Mouse (Mus musculus) left cerebral cortex, adult 8-10 months (tissue): ENCODE data around the gene Usf1. TPM values are rescaled to one million over a fixed set of nuclear protein-coding genes. Genes with fewer than 3 reads are reported as not detected.
A peak's percentile ranks its signal among the peaks of the same experiment; 100 is the strongest.

Experiments used
- DNase-seq, 2 experiments: peaks; one replicate each; pipeline ENCODE4 v3.0.0; 2022; ENCODE audit warnings: low spot score in 2 of 2
- total RNA-seq, 4 experiments: library from RNA; stranded (reverse); gene quantifications; 2 replicates each; pipeline ENCODE4 v1.2.4; 2022

The Usf1 gene
- 100 to 1,000 TPM in 1 of 4 experiments, 10 to 100 TPM in 3; 89.5 to 102 (median 96.9) TPM for total RNA-seq

DNA sequence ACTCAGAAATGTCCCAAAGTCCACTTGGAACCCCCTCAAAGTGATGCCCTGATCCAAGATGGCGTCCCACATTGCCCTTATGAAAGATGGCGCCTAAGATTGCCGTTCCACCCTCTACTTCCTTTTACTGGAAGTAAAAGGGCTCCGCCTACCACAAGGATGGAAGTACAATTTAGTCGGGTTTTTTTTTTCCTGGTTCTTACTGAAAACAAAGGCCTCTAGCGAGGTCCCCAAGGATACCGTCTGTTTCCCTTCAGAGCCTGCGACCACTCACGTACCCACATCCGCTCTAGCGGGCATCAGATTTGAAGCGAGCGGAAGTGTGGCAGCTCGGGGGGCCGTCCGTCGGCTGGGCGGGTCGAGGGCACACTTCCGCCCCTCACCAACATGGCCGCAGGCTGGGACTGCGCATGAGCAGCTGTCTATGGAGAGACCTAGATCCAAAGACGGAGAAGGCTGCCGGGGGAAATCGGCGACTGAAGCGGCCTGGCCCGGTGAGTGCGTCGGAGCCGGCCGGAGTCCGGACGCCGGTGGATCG lies at the start of gene Usf1:
Gene Usf1 (plus strand): TSS at position 367 of the 538 bp plus-strand sequence.
- DNase-seq, result peak; percentile 92 to 93

DNA sequence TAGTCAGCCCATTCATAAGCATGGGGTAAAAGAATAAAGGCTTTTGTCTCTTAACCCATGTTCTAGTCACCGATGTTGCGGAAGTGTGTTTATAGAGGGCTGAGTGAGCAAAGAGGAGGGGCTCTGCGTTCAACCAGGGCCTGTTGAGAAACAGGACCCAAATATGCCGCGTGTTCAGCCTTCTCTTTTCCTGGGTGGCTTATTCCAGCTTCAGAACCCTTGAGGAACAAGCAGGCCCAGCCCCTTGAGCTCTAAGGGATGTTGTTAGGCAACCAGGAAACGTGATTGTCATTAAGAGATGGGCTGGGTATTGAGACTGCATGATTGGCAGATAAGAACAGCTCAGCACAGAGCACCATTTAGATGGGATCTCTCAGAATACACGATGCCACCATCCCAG lies 45.2 kb upstream of the Usf1 start:
- DNase-seq, result no peak

DNA sequence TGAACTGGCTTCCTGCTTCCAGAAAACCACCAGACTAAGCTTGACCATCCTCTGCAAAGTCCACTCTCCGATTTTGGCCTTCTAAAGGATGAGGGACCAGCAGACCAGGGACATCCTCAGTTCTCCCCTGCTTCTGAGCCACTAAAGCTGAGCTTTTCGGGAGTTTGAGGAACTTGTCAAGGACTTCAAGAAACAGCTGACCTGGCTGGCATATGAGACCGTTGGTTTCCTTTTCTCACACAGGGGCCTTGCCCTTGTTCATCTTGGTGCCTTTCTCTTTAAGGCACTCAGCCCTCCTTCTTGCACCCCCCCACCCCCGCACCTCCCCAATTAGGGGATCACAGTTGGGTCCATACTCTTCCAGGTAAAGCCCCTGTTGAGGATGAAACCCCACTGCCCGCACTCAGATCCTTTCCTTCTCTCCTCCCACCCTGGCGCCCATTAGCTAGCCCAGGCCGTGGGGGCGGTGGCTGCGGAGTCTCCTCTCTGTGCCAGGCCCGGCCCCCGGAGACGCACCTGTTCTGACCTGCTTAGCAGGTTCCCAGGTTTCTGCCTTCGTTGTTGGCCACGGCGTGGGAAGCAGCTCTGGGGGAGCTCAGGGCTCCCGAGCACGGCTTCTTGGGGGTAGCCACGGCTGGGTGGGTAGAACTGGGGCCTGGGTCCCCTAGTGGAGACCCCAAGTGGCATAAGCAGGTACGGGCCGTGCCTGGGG lies 41.1 kb upstream of the Usf1 start, which contains the start of gene Nectin4:
Gene Nectin4 (plus strand): TSS at position 255 of the 712 bp plus-strand sequence.
- no peak for DNase-seq

DNA sequence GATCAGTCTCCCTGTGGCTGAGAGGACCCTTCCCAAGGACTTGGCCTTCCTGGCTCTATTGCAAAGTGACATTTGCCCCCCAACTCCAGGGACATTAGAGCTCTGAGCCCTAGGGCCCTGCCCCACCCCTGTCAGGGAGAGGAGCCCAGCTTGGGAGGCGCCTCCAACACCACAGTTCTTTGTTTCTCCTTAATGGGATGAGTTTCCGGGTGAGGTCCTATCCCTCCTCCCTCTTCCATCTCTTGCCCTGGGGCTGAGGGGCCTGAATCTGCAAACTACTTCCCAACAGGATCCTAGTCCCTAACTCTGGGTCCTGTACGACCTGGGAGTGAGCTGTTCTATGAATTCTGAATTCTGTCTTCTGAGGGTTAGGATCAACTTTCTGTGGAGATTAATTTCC lies 38.2 kb upstream of the Usf1 start:
- DNase-seq, result no peak

DNA sequence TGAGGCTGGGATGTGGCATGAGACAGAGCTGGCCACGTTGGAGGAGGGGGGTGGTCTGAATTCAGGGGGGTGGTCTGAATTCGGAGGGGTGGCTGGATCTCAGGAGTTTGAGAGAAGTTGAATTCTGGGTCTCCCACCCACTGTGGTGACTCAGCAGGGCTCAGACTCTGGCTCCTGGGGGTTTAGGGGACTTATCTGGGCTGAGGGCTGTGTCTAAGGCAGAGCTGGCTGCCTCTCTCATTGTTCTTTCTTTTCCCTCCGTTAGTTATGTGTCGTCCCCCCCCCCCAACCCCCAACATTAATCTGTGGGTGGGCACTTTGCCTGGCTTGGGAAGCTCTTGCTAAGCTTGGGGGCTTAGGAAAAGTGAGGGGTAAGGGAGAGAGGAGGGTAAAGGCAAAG lies 37.2 kb upstream of the Usf1 start:
- no peak for DNase-seq

DNA sequence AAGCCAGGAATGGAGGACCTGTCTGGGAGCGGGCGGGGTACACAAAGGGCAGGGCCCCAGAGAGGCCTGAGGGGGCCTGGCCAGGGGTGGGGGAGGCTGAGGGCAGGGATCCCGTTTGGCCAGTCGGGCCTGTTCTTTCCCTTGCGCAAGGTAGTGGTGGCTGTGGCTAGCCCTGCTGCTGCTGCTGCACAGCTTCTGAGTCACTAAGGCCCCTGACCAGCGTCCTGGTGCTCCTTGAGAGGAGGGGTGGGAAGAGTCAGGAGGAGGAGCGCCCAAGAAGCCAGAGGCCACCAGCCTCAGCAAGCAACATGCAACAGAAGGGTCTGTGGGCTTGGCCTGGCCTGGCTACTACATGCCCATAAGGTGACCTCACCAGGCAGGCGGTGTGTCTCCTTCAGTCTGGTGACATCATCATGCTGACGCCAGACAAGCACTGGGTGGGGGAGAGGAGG lies 35.4 kb upstream of the Usf1 start:
- no peak for DNase-seq

DNA sequence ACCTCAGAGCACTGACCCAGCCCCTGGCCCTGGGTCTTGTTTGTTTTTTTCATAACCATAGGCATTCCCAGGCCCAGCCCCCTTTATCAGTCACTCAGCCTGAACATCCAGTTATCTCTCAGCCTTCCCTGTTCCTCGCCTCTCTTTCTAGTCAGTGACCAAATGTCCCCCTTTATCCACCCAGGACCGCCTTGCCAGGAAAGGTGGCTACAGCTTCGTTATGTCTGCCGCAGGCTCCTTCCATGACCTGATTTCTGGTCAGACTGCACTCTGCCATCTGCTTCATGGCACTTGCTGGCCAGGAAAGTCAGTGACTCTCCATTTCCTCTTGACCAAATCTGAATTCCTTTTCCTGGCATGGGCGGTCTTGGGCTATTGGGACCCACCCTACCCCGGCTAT lies 32.8 kb upstream of the Usf1 start:
- no peak for DNase-seq

DNA sequence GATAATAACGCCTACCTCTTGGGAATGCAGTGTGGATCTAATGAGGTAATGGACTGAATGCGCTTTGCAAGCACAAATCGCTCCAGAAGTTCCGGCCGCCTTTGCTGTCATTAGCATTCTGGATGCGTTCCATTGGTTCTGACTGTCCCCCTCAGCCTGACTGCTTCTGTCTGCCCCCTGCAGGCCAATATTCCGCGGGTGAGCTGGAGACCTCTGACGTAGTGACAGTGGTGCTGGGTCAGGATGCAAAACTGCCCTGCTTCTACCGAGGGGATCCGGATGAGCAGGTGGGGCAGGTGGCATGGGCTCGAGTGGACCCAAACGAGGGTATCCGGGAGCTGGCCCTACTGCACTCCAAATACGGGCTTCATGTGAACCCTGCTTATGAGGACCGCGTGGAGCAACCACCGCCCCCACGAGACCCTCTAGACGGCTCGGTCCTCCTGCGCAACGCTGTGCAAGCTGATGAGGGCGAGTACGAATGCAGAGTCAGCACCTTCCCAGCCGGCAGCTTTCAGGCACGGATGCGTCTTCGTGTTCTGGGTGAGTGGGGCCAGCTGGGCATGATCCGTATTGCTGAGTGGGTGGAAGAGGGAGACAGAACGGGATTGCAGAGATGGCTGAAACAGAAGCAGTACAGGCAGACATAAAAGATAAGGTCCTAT lies 31.0 kb upstream of the Usf1 start:
- DNase-seq, result peak; percentile 46 to 71

DNA sequence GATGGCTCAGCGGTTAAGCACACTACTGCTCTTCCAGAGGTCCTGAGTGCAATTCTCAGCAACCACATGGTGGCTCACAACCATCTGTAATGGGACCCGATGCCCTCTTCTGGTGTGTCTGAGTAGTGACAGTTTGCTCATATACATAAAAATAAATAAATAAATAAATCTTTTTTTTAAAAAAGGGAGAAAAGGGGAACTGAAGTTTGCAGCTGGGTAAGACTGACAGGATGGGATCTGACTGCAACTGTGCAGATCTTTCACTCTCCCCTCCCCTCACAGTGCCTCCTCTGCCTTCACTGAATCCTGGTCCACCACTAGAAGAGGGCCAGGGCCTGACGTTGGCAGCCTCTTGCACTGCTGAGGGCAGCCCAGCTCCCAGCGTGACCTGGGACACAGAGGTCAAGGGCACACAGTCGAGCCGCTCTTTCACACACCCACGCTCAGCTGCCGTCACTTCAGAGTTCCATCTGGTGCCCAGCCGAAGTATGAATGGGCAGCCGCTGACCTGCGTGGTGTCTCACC lies 29.0 kb upstream of the Usf1 start:
- DNase-seq, result no peak

DNA sequence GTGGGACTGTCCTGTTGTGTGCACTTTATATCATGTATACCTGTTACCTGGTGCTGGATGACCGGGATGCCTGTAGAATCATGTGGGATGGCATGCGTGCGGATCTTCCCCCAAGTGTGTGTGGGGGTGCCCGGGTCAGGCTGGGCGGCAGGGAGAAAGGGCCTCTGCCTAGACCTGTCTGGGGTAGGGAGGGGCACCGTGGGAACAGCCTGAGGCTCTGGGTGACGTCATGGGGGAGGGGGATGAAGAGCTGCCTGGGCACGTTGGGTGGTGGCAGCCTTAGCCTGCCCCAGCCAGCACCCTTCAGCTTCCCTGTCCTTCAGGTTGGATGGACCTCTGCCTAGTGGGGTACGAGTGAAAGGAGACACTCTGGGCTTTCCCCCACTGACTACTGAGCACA lies 26.8 kb upstream of the Usf1 start:
- DNase-seq, result no peak

DNA sequence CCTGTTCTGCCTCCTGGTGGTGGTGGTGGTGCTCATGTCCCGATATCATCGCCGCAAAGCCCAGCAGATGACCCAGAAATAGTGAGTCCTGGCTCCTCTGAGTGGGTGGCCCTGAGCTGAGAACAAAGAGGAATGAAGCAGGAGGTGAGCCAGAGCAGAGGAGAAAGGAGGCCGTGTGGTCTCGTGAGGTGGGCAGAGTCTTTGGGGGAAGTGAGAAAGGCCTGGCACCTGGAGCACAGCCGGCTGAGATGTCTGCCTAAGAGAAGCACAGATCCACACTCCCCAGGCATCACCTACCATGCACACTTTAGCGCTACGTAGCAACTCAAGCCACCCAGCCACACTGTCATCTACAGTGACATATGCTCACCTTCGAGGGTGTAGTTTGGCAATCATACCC lies 25.9 kb upstream of the Usf1 start:
- no peak for DNase-seq

DNA sequence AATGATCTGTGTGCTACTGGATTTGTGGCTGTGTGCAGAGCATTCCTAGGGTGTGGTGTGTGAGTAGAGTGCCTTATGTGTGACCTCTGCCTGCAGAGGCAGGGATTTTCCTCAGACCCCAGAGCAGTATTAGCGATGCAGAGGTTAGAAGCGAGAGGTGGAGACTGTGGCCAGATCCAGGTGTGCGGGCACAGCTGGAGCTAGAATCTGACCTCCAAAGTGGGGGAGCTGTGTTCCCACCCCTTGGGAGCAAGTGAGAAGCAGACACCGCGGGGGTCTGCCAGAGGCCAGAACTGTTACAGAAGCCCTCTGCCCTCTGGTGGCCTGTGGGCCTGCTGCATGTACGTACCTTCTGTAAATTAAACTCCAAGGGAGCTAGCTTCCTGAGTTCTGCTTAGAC lies 24.0 kb upstream of the Usf1 start:
- DNase-seq, result no peak

DNA sequence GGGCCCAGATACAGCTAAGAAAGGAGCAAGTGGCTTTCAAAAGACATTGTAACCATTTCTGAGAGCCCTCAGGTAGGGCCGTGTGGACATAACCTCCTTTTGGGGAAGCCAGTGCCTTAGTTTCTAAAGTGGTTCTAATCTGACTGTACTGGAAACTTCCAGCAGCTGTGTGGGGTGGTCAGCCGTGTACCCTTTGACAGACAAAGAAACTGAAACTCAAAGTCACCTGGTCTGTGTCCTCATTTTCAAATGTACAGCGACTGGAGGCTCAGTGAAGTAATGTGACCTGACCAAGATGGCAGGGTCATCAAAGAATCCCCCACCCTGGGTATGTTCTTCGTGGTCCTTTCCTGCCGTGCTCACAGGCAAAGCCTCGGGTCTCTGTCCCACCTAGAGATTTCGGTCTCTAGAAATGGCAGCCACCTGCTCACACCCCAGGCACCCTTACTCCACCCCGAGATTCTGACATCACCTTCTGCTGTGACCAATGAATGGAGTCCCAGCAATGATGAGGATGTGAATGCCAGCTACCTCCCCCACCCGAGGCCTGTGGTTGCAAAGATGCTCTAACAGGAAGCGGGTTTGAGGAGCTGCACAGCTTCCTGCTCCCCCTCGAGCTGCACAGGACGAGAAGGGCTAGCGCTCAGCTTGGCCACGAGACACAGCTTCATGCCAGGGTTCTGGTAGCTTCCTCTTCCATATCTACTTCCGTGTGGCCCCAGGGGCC lies 22.6 kb upstream of the Usf1 start, which contains the start of gene Arhgap30:
Gene Arhgap30 (plus strand): TSS at position 579 of the 727 bp plus-strand sequence.
- no peak for DNase-seq

DNA sequence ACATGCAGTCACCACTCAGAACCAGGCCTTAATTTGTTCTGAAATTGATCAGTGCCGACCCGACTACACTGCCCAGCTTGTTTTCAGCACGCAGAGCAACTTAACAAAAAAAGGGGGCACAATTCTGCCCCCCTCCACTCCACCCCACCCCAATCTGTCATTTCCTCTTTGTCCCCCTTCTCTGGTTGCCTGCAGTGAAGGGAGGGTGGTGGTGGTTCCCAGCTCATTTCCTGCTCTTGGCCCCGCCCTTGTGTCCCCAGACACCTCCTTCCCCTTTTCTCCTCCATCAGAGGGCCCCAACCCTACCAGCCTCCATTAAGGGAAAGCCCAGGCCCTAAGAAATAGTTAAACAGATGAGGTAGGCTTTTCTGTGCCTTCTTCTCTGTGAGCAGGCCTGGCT lies 21.0 kb upstream of the Usf1 start:
- DNase-seq, result no peak

DNA sequence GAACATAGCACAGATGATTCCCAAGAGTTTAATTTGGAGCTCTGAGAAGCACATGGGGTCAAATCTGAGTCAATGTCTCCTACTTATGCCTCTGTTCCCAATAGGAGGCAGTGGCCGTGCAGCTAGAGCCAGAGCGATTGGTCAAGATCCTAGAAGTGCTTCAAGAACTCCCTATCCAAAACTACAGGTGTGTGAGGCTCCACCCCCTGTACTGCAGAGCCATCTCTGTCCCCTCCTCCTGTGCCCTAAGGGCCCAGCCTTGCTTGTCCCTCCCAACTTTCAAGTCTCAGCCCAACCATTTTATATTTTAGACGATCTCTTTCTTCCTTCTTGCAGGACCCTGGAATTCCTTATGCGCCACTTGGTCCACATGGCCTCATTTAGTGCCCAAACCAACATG lies 9.3 kb upstream of the Usf1 start:
- no peak for DNase-seq

DNA sequence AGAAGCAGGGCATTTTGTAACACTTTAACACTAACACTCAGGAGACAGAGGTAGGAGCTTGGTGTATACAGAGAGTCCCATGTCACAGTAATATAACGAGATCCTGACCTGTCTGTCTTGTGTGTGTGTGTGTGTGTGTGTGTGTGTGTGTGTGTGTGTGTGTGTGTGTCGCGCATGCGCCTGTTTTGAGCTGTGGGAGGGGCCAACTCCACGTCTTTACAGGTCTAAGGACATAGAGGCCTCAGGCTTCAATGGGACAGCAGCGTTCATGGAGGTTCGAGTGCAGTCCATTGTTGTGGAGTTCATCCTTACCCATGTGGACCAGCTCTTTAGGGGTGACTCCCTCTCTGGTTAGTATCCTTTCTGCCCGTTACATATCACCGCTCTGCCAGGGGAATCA lies 8.1 kb upstream of the Usf1 start:
- DNase-seq, result no peak

DNA sequence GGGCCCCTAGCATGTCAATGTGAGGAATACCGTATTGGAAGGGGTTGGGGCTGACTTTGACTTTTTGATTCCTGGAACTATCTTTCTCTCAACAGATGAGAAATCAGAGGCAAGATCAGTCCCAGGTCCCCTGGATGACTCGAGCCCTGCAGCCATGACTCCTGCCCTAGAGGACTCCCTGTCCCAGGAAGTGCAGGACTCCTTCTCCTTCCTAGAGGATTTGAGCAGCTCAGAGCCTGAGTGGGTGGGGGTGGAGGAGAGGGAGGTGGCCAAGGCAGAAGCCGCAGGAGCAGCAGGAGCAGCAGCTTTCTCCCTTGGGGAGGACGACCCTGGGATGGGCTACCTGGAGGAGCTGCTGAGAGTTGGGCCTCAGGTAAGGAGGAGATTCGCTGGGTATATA lies 3.9 kb upstream of the Usf1 start:
- no peak for DNase-seq

DNA sequence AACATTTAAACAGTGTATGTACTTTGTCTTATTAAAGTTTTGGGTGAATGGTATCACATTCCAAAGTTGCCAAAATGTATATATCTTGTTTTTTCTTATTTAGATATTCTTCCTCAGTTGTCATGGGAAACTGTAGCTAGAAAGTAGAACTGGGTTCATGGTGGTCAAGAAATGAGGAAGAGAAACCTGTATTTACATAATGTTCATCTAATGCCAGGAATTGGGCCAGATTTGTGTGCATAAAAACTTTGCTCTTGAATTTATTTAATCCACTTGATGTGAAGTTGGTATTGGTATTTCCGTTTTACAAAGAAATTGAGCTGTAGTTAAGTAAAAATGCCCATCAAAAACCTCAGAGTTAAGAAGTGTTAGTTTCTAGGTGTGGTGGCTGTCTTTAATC lies 882 bp upstream of the Usf1 start:
- no peak for DNase-seq

DNA sequence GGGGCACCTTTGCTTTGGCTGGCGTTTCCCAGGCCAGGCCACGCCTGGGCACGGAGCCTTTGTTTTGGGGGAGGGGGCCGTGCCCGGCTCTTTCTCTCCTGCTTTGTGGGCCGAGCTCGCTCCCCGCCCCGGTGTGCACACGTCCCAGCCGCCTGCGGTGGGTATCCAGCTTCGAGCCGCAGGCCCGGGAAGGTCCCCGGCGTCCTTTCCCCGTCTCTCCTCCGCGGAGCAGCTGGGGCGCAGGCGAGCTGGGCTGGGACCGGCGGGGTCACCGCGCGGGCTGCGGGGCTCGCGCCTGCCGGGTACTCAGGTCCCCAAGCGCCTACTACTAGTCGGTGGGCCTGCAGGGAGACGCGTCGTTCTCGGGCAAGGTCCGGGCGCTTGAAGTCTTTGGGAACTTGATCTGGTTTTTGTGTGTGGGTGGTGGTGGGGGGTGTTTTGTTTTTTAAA lies 404 bp downstream of the Usf1 start:
- no peak for DNase-seq

DNA sequence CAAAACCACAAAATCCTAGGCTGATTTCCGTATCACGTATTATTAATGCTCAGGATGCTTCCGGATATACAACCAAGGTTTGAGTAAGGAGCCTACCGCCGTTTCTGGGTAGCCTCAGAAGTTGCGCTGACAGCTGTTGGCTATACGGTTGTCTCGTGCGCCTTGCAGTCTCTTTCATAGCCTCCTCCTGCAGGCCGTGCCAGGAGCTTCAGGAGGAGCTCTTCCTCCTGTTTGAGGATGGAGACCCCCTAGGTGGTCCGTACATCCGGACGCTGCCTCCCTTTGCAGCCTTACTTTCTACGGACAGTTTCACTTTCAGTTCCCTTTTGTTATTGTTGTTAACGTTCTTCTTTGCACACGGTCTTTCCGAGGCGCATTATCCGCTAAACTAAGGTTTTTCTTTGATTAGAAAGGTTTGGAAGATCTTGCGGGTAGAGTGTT lies 908 bp downstream of the Usf1 start:
- peak in 1 of 2 experiments; percentile 21 for DNase-seq

DNA sequence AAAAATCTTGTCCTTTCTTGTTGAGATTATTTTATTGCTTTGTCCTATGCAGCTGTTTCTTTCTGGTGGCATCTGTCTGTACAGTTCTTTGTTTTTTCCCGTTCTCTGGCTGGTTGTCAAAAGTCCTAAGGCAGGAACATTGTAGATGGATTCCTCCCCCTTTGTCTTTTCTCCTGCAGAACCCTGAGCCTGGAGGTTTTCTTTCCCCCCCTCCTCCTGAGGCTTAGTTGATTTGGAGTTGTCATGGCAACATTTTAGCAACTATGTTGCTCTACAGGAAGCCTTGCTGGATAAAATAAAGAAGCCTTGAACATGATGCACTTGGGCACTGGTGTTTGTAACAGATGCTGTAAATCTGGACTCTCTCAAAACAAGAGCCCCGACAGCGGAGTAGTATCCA lies 1.3 kb downstream of the Usf1 start:
- no peak for DNase-seq

DNA sequence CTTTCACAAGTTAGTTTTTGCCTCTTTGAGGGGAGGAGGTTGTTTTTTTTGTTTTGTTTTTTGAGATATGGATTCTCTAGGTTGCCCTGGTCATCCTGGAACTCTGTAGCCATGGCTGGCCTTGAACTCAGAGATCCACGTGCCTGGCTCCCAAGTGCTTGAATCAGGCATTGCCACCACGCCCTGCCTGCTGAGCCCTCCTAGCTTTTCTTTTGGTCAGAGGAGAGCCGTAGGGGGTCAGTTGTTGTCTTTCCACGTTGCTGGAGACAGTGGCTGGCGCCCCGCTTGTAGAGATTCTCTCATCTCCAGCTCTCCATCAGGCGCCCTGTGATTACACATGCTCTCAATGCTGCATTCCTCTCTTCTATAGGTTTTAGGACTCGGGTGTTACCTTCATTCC lies 2.5 kb downstream of the Usf1 start:
- no peak for DNase-seq
